Mouse (Mus musculus) heart, embryonic 10.5 days (tissue): ENCODE measurements around the gene Myo3b. TPM values are rescaled to one million over a fixed set of nuclear protein-coding genes. Genes with fewer than 3 reads are reported as not detected.
"Not testable (repeated sequence)": the region's sequence is repeated elsewhere in the genome, so short reads cannot be mapped to it uniquely, and the experiment has no call there.

ENCODE experiments used
- DNase-seq: peaks from one replicate; pipeline ENCODE4 v3.0.0-alpha.2; 2017; ENCODE audit warnings: low spot score
- H3K27ac ChIP-seq: fragments of 300-500 bp; sonication (generic); 2 replicates; pipeline ENCODE4 v1.5.1; 2016; ENCODE audit warnings: mild to moderate bottlenecking
- H3K27me3 ChIP-seq: fragments of 300-500 bp; sonication (generic); 2 replicates; pipeline ENCODE4 v1.6.1; 2016; ENCODE audit warnings: mild to moderate bottlenecking; ENCODE audit not compliant: poor library complexity, insufficient read depth, severe bottlenecking
- H3K36me3 ChIP-seq: fragments of 300-500 bp; sonication (generic); 2 replicates; pipeline ENCODE4 v1.6.1; 2016; ENCODE audit warnings: mild to moderate bottlenecking, moderate library complexity
- H3K4me1 ChIP-seq: fragments of 300-500 bp; sonication (generic); 2 replicates; pipeline ENCODE4 v1.6.1; 2016; ENCODE audit warnings: mild to moderate bottlenecking
- H3K4me3 ChIP-seq: fragments of 300-500 bp; sonication (generic); 2 replicates; pipeline ENCODE4 v1.5.1; 2016; ENCODE audit warnings: mild to moderate bottlenecking, moderate library complexity
- H3K9me3 ChIP-seq: fragments of 300-500 bp; sonication (generic); 2 replicates; pipeline ENCODE4 v1.6.1; 2016; ENCODE audit warnings: mild to moderate bottlenecking, moderate library complexity
- WGBS: fragments of 180-500 bp; shearing (Covaris S2); methylation state at CpG from one replicate; pipeline ENCODE4 v1.1.7; 2016; 5-methylcytosine and 5-hydroxymethylcytosine counted together
- polyA plus RNA-seq: library from polyadenylated mRNA; unstranded; fragments of >200 nt; fragmentation: Nextera tagmentation; extraction: Ambion mirVana; gene quantifications from 2 replicates; pipeline ENCODE4 v1.2.1, GENCODE M21; 2016

Gene Myo3b
- polyA plus RNA-seq, 1 experiment from 2014 or later = 0.25 TPM

DNA sequence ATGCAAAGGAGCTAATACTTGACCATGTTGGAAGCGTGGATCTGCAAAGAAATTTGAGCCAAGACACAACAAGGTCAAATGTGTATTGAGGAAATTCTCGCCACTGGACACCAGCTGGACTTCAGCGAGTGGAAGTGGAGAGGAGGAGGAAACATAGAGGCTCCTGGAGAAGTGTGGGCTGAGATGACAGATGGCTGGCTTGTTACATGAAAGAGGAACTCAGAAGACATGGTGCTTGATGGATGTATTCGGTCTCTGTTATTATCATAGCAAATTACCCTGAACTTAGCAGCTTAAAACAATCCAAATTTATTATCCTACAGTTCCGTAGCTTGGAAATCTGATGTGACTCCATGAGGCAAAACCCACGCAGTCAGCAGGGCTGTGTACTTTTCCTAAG lies 148.1 kb downstream of the Myo3b start:
- Histone ChIP-seq H3K4me3 (no peak overlapping the region), H3K4me1 (no peaks in the 10 kb centered on the region), H3K27me3 (no peaks in the 10 kb centered on the region), H3K36me3 (no peaks in the 10 kb centered on the region), H3K27ac (no peak overlapping the region), H3K9me3 (no peaks in the 10 kb centered on the region)
- 79% methylated on average over 6 of the region's 6 CpGs for WGBS
- no peak for DNase-seq

DNA sequence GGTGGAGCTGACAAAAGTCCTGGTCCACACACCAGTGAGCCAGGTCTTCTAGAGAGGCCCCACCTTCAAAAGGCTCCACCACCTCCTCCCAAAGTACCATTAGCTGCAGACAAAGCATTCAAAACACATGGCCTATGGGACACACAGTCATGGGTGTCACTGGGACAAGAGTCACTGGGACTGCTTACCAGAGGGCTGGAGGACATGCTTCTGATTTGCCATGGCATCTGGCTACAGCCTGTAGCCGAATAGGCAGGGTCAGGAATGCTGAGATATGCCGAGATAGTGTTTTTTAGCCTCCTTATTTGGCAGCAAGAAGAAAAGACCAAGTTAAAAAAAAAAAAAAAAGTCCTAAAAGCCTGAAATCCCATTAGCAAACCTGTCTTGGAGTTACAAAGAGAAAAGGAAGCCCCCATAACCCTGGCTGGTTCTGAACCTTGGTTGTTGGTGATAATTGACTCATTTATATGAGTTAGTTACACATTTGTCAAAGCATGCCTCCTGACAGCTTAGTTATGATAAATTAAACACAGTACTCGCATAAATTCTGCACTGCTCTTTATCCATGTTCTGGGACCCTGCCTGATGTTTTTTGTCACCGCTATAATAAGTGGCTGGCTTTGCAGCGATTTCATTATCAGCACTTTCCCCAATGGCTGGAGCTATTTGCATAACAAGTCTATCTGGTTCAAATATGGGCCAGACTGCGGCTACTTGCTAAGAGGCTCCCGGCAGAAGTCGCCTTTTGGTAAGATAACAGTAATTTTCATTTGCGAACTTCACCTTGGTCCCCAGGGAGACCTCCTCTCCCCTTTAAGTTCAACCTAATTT lies 156.7 kb downstream of the Myo3b start:
- H3K27ac ChIP-seq = no peak overlapping the region
- H3K4me3 ChIP-seq = no peak overlapping the region
- no peaks in the 10 kb centered on the region for H3K36me3 ChIP-seq
- DNase-seq = no peak
- H3K9me3 ChIP-seq = no peaks in the 10 kb centered on the region
- 53% methylated on average over 9 of the region's 9 CpGs for WGBS
- peaks cover 4% of the 10 kb centered on the region; the same call in 1 of the 2 replicates for H3K4me1 ChIP-seq
- no peaks in the 10 kb centered on the region for H3K27me3 ChIP-seq

DNA sequence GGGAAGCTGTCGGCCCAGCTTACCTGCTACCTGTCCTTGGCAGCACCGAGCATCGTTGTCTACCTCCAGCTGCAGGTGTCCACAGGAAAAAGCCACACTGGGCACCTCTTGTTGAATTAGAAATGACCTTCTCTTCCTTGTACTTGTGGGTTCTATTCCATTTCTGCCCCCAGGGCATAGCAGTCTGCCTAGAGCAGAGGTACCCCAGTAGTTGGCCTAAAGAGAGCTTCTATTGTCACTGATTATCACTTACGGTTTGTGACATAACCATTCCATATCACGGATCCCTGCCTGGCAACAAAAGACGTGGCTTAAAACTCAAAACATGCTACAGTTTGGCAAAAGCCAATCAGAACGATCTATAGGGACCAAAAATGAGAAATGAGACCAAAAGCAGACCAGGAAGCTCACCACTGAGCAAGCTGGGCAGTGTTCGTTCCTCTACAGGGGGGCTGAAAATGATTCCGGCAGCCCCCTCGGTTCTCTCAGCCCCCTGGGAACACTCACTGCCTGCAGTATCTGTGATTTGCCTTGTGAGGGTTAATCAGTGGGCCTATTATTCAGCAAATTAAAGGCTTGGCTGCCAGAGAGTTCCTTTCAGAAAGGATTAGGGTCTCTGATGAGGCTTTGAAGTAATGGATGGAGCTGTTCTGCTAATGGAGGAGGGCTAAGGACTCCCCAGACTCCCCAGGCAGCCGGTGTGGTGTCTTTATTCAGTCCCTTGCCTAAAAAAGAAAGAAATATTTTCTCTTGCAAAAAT lies 163.1 kb downstream of the Myo3b start:
- Histone ChIP-seq H3K4me3 (no peak overlapping the region), H3K27me3 (peaks cover 18% of the 10 kb centered on the region), H3K36me3 (no peaks in the 10 kb centered on the region), H3K4me1 (no peaks in the 10 kb centered on the region), H3K27ac (no peak overlapping the region), H3K9me3 (no peaks in the 10 kb centered on the region)
- DNase-seq = no peak
- WGBS = 47% methylated on average over 11 of the region's 11 CpGs

DNA sequence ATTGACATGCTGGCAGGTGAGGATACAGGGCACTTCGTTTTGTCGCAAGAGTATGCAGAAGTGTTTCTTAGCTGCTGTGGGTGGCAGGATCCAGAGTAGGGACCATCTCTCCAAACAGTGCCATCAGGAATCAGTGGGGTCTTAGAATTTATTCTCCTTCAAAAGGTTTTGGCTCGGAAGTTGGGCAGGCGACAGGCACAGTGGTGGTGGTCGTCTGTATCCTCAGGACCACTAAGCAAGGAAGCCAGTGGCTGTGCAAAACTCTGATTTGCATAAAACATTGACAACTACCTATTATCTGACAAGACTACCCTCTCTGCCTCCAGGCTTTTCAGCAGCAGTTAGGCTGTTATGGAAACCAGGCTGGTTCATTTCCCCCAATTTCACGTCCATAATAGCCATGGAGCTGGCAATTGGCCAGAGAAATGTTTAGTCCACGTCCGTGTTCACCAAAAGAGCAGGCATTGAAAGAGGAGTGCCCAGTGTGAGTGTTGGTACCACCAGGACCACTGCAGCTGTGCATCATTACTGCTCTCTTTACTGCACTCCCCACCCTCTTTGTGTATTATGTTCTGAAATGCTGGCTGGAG lies 163.7 kb downstream of the Myo3b start:
- H3K27ac ChIP-seq = no peak overlapping the region
- H3K27me3 ChIP-seq = peaks cover 18% of the 10 kb centered on the region
- 47% methylated on average over 8 of the region's 8 CpGs for WGBS
- no peak for DNase-seq
- no peaks in the 10 kb centered on the region for H3K4me1 ChIP-seq
- no peaks in the 10 kb centered on the region for H3K36me3 ChIP-seq
- H3K4me3 ChIP-seq = no peak overlapping the region
- no peaks in the 10 kb centered on the region for H3K9me3 ChIP-seq

DNA sequence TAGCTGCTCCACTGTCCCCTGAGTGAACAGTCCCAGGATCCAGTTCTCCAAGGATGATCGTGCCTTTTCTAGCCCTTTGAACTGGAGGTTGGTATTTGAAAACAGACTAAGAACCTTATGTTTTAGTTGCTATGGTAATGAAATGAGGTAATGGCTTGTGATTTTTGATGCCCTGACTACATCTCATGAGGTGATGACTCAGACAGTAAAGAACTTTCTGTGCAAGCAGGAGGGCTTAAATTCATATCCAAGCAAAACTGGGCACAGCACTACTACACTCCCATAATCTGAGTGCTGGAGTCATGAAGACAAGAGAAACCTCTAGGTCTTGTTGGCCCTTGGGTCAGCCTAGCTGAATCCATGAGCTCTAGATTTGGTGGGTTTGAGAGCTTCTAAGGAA lies 169.5 kb downstream of the Myo3b start:
- no peaks in the 10 kb centered on the region for H3K4me1 ChIP-seq
- no peak for DNase-seq

DNA sequence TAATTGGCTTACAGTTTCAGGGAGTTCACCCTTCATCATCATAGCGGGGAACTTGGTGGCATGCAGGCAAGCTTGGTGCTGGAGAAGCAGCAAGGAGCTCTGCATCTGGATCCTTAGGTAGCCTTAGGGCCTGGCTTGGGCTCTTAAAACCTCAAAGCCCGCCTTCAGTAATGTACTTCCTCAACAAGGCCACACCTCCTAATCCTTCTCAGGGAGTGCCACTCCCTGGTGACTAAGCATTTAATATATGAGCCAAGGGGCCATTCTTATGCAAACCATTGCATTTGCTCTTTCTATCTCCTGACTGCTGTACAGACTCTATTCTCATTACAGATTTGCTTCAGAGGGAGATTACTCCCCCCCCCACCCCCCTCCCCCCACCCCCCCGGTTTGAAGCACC lies 170.9 kb downstream of the Myo3b start:
- H3K4me1 ChIP-seq = no peaks in the 10 kb centered on the region
- H3K27ac ChIP-seq = no peak overlapping the region
- H3K27me3 ChIP-seq = no peaks in the 10 kb centered on the region
- 97% methylated on average over 3 of the region's 3 CpGs for WGBS
- no peak for DNase-seq
- no peak overlapping the region for H3K4me3 ChIP-seq
- H3K36me3 ChIP-seq = no peaks in the 10 kb centered on the region
- H3K9me3 ChIP-seq = no peaks in the 10 kb centered on the region

More for the DNA sequence above, 169.5 kb downstream of the Myo3b start:
- H3K36me3 ChIP-seq = no peaks in the 10 kb centered on the region
- no peak overlapping the region for H3K27ac ChIP-seq
- WGBS = 79% methylated on average over 1 of the region's 1 CpGs
- H3K27me3 ChIP-seq = no peaks in the 10 kb centered on the region
- H3K4me3 ChIP-seq = no peak overlapping the region
- H3K9me3 ChIP-seq = no peaks in the 10 kb centered on the region

DNA sequence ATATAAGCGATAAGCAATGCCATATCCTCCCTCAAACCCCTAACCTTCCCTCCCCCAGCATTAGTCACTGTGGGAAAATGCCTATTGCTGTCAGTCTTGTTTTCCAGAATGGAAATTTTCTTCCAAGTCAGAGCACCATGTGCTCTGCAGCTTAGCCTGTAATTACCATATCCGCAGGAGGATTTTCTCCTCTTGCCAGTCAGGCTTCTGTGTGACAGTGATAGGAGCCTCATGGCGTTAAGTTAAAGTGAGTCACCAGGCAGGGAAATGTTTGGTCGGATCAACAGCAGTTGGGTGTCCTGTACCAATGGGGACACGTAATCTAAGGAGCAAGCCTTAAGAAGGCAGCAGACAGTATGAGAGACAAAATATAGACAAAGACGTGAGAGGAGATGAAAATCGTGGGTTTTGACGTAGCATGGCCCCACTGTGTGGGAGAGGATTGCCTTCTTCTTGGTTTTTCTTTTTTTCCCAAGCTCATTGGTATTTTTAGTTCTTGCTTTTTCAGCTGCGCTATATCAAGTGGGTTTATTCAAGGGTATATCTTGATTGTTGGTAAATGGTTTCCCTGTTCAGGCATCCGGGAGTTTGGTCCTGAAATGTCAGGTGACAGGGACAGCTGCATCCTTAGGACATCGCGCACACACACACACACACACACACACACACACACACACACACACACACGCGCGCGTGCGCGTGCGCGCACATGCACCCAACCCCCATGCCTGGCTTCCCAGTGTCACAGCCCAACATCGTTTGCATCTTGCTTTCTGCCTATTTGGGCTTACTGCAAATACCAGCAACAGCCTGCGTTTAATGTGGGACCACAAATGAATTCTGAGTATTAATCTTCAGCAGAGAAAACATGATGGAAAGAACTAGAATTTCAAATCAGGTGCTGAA lies 171.8 kb downstream of the Myo3b start:
- no peaks in the 10 kb centered on the region for H3K9me3 ChIP-seq
- no peak overlapping the region for H3K27ac ChIP-seq
- DNase-seq = no peak
- H3K4me1 ChIP-seq = no peaks in the 10 kb centered on the region
- 81% methylated on average over 22 of the region's 22 CpGs for WGBS
- H3K4me3 ChIP-seq = no peak overlapping the region
- H3K27me3 ChIP-seq = no peaks in the 10 kb centered on the region; the same call in 1 of the 2 replicates
- H3K36me3 ChIP-seq = no peaks in the 10 kb centered on the region

DNA sequence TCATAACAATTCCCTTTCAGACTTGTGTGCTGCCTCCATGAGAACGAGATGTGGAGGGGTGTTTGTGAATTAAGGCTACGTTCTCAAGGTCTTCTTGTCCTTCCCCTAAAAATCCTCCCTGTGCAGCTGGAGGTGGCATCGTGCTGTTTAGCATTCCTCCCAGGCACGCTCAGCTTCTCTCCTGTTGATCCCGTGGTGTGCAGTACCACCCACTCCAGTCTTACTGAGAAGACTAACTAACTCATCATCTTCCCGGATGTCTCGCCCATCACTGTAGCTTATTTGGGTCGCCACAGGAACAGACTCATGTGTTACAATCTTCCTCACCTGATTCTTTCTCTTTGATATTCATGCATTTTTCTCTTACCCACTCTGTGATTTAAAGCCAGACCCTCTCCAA lies 175.5 kb downstream of the Myo3b start:
- no peaks in the 10 kb centered on the region; the same call in none of the 2 replicates for H3K27me3 ChIP-seq
- no peak overlapping the region for H3K27ac ChIP-seq
- H3K9me3 ChIP-seq = no peaks in the 10 kb centered on the region
- H3K4me3 ChIP-seq = no peak overlapping the region
- DNase-seq = no peak
- H3K36me3 ChIP-seq = no peaks in the 10 kb centered on the region
- H3K4me1 ChIP-seq = no peaks in the 10 kb centered on the region
- WGBS = 77% methylated on average over 8 of the region's 8 CpGs

DNA sequence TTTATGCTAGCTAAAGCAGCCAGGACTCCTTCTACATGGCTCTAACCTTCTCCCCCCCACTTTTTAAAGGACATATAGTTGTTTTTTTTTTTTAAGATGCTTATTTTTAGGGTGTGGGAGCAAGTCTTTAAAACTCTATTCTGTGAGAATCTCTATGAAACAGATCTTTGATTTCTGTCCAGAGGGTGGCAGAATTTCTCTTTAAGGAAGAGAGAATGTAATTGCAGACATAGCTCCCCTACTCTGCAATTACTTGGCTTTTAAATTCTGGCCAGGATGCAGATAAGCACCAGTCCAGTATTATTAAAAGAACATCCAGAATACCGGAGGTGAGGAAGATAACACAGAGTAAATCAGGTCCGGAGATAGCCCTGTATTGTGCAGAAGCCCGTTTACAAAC lies 178.9 kb downstream of the Myo3b start:
- Histone ChIP-seq H3K4me3 (no peak overlapping the region), H3K27ac (no peak overlapping the region), H3K27me3 (peaks cover 16% of the 10 kb centered on the region), H3K9me3 (no peaks in the 10 kb centered on the region), H3K36me3 (no peaks in the 10 kb centered on the region), H3K4me1 (0 out of 2 replicates have a peak, but pooled peaks cover 2% of the 10 kb centered on the region)
- DNase-seq = no peak
- 57% methylated on average over 3 of the region's 3 CpGs for WGBS

DNA sequence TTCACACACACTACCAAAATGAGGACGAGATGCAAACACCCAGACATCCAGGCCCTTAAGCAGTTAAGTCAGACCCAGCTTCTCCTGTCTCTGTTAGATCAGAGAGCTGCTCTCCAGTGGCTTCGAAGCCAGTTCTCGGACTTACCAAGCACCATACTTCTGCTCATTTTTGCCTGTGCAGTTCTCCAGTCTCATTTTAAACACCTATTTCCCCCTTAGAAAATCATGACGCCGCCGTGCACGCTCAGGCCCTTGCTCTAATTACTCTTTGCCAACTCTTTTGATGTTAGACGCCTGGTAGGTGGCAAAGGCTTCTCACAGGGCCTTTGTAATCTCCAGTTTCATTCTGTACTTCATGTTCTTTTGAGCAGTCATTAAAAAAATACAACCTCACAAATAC lies 179.5 kb downstream of the Myo3b start:
- no peaks in the 10 kb centered on the region for H3K36me3 ChIP-seq
- H3K9me3 ChIP-seq = no peaks in the 10 kb centered on the region
- DNase-seq = no peak
- H3K4me3 ChIP-seq = no peak overlapping the region
- H3K4me1 ChIP-seq = 0 out of 2 replicates have a peak, but pooled peaks cover 2% of the 10 kb centered on the region
- H3K27me3 ChIP-seq = peaks cover 23% of the 10 kb centered on the region
- WGBS = 72% methylated on average over 8 of the region's 8 CpGs
- no peak overlapping the region for H3K27ac ChIP-seq

DNA sequence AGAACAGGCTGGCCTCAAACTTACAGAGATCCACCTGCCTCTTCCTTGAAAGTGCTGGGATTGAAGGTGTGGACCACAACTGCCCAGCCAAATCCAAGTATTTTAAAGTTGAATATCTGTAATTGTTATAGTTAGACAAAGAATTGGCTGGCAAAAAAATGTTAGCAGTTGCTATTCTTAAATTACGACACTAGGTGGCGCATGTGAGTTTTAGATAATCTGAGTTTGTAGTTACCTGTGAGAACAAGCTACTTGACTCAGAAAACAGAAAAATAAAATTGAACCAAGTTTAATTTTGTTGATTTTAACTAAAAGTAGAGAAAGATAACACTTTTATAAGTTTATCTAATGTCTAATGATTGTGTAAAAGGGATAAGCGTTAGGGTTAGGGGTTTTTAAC lies 187.8 kb downstream of the Myo3b start:
- 0 out of 2 replicates have a peak, but pooled peaks cover 2% of the 10 kb centered on the region for H3K4me1 ChIP-seq
- no peaks in the 10 kb centered on the region for H3K36me3 ChIP-seq
- no peak overlapping the region for H3K27ac ChIP-seq
- no peaks in the 10 kb centered on the region for H3K9me3 ChIP-seq
- 11% methylated on average over 3 of the region's 3 CpGs for WGBS
- DNase-seq = no peak
- peaks cover 60% of the 10 kb centered on the region for H3K27me3 ChIP-seq
- H3K4me3 ChIP-seq = no peak overlapping the region

DNA sequence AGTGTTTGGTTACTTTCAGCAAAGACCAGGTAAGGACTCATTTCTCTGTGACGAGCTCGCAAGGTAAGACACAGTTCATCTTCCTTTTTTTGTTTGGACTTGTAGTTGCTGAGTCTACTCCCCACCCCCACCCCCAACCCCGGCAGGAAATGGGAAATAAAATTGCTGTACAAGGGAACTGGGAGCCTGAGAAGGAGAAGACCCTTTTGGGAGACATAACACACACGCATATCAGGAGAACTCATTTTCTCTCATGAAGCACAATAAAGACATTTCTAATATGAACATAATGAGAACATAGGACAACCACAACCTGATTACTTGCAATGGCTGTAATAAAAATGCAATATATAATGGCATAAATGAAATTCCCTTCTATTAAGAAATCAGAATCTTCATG lies 195.5 kb downstream of the Myo3b start:
- peaks cover 40% of the 10 kb centered on the region for H3K27me3 ChIP-seq

More for the DNA sequence above, 195.5 kb downstream of the Myo3b start:
- H3K9me3 ChIP-seq, H3K4me3 ChIP-seq, H3K36me3 ChIP-seq, DNase-seq, H3K4me1 ChIP-seq, H3K27ac ChIP-seq: not testable (repeated sequence)
- 59% methylated on average over 4 of the region's 4 CpGs for WGBS
